Mouse (Mus musculus) midbrain, embryonic 13.5 days (tissue): Measurements from ENCODE around the gene Phc2. TPM values are rescaled to one million over a fixed set of nuclear protein-coding genes. Genes with fewer than 3 reads are reported as not detected.

ENCODE experiments used
- ATAC-seq: fragments of 200-750 bp; cut with Nextera tagmentation; 2 replicates; pipeline ENCODE4 v1.8.0; 2017; ENCODE audit warnings: mild to moderate bottlenecking, moderate TSS enrichment, moderate library complexity
- H3K27ac ChIP-seq: fragments of 300-500 bp; sonication (generic); 2 replicates; pipeline ENCODE4 v1.5.1; 2015; ENCODE audit warnings: inconsistent platforms, mild to moderate bottlenecking, moderate library complexity
- H3K27me3 ChIP-seq: fragments of 300-500 bp; sonication (generic); 2 replicates; pipeline ENCODE4 v1.6.1; 2015; ENCODE audit warnings: mild to moderate bottlenecking, inconsistent platforms
- H3K36me3 ChIP-seq: fragments of 300-500 bp; sonication (generic); 2 replicates; pipeline ENCODE4 v1.6.1; 2015; ENCODE audit warnings: mild to moderate bottlenecking, inconsistent platforms
- H3K4me1 ChIP-seq: fragments of 300-500 bp; sonication (generic); replicated peaks from 2 replicates; pipeline ENCODE4 v1.6.1; 2015; ENCODE audit warnings: inconsistent platforms
- H3K4me2 ChIP-seq: fragments of 300-500 bp; sonication (generic); replicated peaks from 2 replicates; pipeline ENCODE4 v1.6.1; 2015; ENCODE audit warnings: moderate library complexity, mild to moderate bottlenecking, inconsistent platforms
- H3K4me3 ChIP-seq: fragments of 300-500 bp; sonication (generic); replicated peaks from 2 replicates; pipeline ENCODE4 v1.5.1; 2015; ENCODE audit warnings: mild to moderate bottlenecking, inconsistent platforms
- H3K9ac ChIP-seq: fragments of 300-500 bp; sonication (generic); replicated peaks from 2 replicates; pipeline ENCODE4 v1.6.1; 2015; ENCODE audit warnings: mild to moderate bottlenecking, inconsistent platforms
- H3K9me3 ChIP-seq: fragments of 300-500 bp; sonication (generic); 2 replicates; pipeline ENCODE4 v1.6.1; 2016; ENCODE audit warnings: mild to moderate bottlenecking, inconsistent platforms
- WGBS: fragments of 180-500 bp; shearing (Covaris S2); methylation state at CpG from one replicate; pipeline ENCODE4 v1.1.7; 2015; 5-methylcytosine and 5-hydroxymethylcytosine counted together
- polyA plus RNA-seq: library from polyadenylated mRNA; unstranded; fragments of >200 nt; fragmentation: Nextera tagmentation; extraction: Ambion mirVana; gene quantifications from 2 replicates; pipeline ENCODE4 v1.2.1, GENCODE M21; 2015

Gene Phc2
- polyA plus RNA-seq, 1 experiment from 2014 or later, result 36.1 TPM

GRCm38 (mm10) chr4:128801675-128802465 lies 147.4 kb downstream of the Phc2 start:
- no peak overlapping the region for H3K9ac ChIP-seq
- no peaks in the 10 kb centered on the region for H3K36me3 ChIP-seq
- H3K4me2 ChIP-seq, result no peak overlapping the region
- H3K27me3 ChIP-seq, result no peaks in the 10 kb centered on the region
- no peak overlapping the region for H3K4me3 ChIP-seq
- H3K4me1 ChIP-seq, result peaks cover 82% of the 10 kb centered on the region
- no peaks in the 10 kb centered on the region for H3K9me3 ChIP-seq
- no peak overlapping the region for H3K27ac ChIP-seq
- 78% methylated on average over 9 of the region's 9 CpGs for WGBS
- ATAC-seq, result no peak

Other genes with a start within 250 kb of the Phc2 start
- 5.7 and 6.0 TPM in 2 replicates for gene Zscan20, start 44.6 kb upstream of the Phc2 start, polyA plus RNA-seq
- 1.0 and 1.6 TPM in 2 replicates for gene Tlr12, start 36.1 kb upstream of the Phc2 start, polyA plus RNA-seq
- 0.23 and 0.58 TPM in 2 replicates for gene A3galt2, start 100.7 kb downstream of the Phc2 start, polyA plus RNA-seq
- gene Zfp362, start 151.3 kb downstream of the Phc2 start, polyA plus RNA-seq, result 38.8 and 44.0 TPM in 2 replicates
- 11.3 and 15.9 TPM in 2 replicates for gene Trim62, start 228.9 kb downstream of the Phc2 start, polyA plus RNA-seq